Mouse (Mus musculus) lung, adult 10 weeks (tissue): ENCODE results near the gene Shisa4. TPM values are rescaled to one million over a fixed set of nuclear protein-coding genes. Genes with fewer than 3 reads are reported as not detected.

Source experiments
- polyA plus RNA-seq: library from polyadenylated mRNA; stranded (reverse); fragments of 350-450 nt; fragmentation: Illumina TruSeq; extraction: RNeasy Lipid Tissue Mini Kit (QIAGEN cat#74804); gene quantifications from one replicate; pipeline ENCODE4 v1.2.3, GENCODE M21; 2014; ENCODE audit warnings: low read depth, low replicate concordance; ENCODE audit not compliant: insufficient read depth

Gene Shisa4
- polyA plus RNA-seq = 5.9 TPM

DNA sequence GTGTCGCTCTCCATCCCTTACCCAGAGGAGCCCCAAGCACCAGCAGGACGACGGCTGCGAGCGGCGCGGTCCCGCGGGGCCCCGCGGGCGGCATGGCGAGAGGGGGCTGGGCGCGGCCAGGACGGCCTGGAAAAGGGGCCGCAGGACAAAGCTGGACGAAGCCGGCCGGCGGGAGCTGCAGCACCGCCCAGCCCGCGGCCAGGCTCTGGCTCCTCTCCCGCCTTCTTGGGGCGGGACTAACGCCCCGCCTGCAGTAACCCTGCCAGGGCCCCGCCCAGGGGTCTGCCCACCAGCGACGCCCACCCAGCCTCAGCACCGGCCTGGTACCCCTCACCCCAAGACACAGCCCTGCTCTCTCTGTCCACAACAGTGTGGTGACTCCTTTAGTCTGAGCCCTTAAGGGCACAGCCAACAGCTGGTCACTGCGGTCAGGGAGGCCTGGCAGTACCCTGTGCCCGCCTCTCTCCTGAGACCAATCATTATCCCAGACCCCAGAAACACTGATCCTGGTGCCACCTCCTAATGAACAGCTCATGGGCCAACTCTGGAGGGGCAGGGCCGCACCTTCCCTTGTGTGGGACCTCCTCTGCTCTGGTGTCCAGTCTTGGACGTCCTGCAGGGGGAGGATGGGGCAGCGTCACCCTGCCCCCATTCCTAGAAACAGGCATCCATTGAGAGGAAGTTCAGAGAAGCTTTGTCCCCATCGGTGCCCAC, at the start of gene Shisa4:
TSS of gene Shisa4 (minus strand) at position 370 of the 714 bp plus-strand sequence.

DNA sequence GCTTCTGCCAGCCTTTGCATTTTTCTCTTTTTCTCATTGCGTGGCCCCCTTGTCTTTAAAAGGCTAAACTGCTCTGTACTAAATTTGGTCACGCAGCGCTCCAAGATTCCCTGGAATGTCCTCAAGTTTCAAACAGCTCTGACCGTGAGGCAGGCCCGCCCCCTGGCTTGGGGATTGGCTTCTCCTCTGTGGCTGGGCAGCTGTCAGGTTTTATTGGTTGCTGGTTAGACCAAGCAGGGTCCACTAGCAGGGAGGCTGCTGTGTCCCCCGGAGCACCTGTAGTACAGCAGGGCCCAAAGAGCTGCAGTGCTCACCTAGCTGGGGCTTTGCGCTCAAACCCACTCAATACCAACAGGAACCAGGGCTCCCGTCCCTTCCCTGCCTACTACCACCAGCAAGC, 50.5 kb downstream of the Shisa4 start, which contains the start of gene Lmod1:
TSS of gene Lmod1 (plus strand) at position 237 of the 400 bp plus-strand sequence.

Other genes starting within 250 kb of the Shisa4 start
- gene Ptpn7, start 242.5 kb downstream of the Shisa4 start, polyA plus RNA-seq = 2.6 TPM
- 42.2 TPM for gene Arl8a, start 228.4 kb downstream of the Shisa4 start, polyA plus RNA-seq
- 0.27 TPM for gene Gpr37l1, start 207.6 kb downstream of the Shisa4 start, polyA plus RNA-seq
- 18.8 TPM for gene Elf3, start 116.7 kb downstream of the Shisa4 start, polyA plus RNA-seq
- 43.3 TPM for gene Rnpep, start 91.2 kb downstream of the Shisa4 start, polyA plus RNA-seq
- gene Timm17a, start 61.5 kb downstream of the Shisa4 start, polyA plus RNA-seq = 64.8 TPM
- 7.1 TPM for gene Lmod1, start 50.4 kb downstream of the Shisa4 start, polyA plus RNA-seq
- gene Ipo9, start 55.3 kb upstream of the Shisa4 start, polyA plus RNA-seq = 9.3 TPM
- 3.5 TPM for gene Nav1, start 232.1 kb upstream of the Shisa4 start, polyA plus RNA-seq